9 mouse cellular contexts compared by ENCODE assay signal in the genomic region with DNA sequence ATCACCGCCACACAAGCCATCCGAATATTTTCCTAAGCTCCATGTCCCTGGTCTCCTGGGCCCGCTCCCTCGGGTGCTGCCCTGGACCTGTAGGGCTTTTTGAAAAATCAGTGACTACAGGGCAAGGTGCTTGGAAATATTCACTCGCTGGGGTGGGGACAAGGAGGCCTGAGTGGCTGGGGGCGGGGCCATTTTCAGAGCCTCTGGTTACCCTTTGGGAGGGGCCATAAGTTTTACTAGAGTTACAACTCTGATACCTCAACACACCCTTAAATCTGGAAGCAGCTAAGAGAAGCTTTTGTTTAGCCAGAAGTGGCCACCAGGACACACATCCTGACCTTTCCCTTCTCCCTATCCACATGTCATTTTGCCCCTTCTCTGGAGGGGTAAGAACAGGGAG. TPM values are rescaled to one million over a fixed set of nuclear protein-coding genes. Genes with fewer than 3 reads are reported as not detected.
DNase-seq lines count a peak whose midpoint lies in the region; ATAC-seq and TF ChIP-seq lines count a peak whose summit lies in the region.
"Had no signal": no experiment of that assay in that cellular context is flagged by ENCODE, and none has a peak within 500 bp of the region (broad histone marks: within the 10 kb centered on the region; RNA-seq: fewer than 3 reads in every experiment).

No protein-coding gene starts in this region.

- peaks cover 57% of the 10 kb centered on the region for H3K4me1 ChIP-seq in kidney, embryonic 16.5 days (ENCODE audit: insufficient read depth, low read length)
- peaks cover 81% of the 10 kb centered on the region for H3K4me1 ChIP-seq in forebrain, embryonic 13.5 days
- no peaks in the 10 kb centered on the region for H3K4me1 ChIP-seq in liver, adult 2 months (ENCODE audit: control insufficient read depth, insufficient read depth, low read length)
- H3K4me1 ChIP-seq in neural tube, embryonic 14.5 days (ENCODE audit: control insufficient read depth, insufficient read depth, low read length), result peaks cover 48% of the 10 kb centered on the region

- H3K9ac ChIP-seq in kidney, embryonic 16.5 days (replicated peaks; ENCODE audit: low read length), result peak overlapping the region; percentile 99
- H3K9ac ChIP-seq in forebrain, embryonic 13.5 days, result peak overlapping the region; percentile 100
- no peak overlapping the region for H3K9ac ChIP-seq in liver, adult 2 months (ENCODE audit: low read depth, low read length)
- 0 out of 2 replicates have a peak overlapping the region, but pooled peaks have one; percentile 39 for H3K9ac ChIP-seq in neural tube, embryonic 14.5 days (replicated peaks; ENCODE audit: low read depth, low read length)

- H3K4me3 ChIP-seq in kidney, embryonic 16.5 days (ENCODE audit: low read length), result peak overlapping the region; percentile 94; the same call in 1 of the 2 replicates
- peak overlapping the region; percentile 97 for H3K4me3 ChIP-seq in forebrain, embryonic 13.5 days
- peak overlapping the region; percentile 50; the same call in 1 of the 2 replicates for H3K4me3 ChIP-seq in liver, adult 2 months (ENCODE audit: insufficient read depth, low read depth, low read length)
- H3K4me3 ChIP-seq in neural tube, embryonic 14.5 days (ENCODE audit: low read depth, low read length), result peak overlapping the region; percentile 96

- ATAC-seq in kidney, embryonic 16.5 days (ENCODE audit: low FRiP score, low TSS enrichment), result peak; percentile 1; the same call in 1 of the 2 replicates
- no peak for ATAC-seq in forebrain, embryonic 13.5 days
- ATAC-seq in neural tube, embryonic 14.5 days (ENCODE audit: low read depth), result no peak

- no peaks in the 10 kb centered on the region for H3K79me2 ChIP-seq in liver, adult 2 months (ENCODE audit: control insufficient read depth, insufficient read depth, low read length)

- no peak overlapping the region for H3K27ac ChIP-seq in kidney, embryonic 16.5 days (ENCODE audit: low read length)
- H3K27ac ChIP-seq in forebrain, embryonic 13.5 days, result peak overlapping the region; percentile 99
- no peak overlapping the region for H3K27ac ChIP-seq in liver, adult 2 months (replicated peaks; ENCODE audit: insufficient read depth, low read depth, low read length)
- H3K27ac ChIP-seq in neural tube, embryonic 14.5 days (ENCODE audit: low read depth, low read length), result no peak overlapping the region

- no peaks in the 10 kb centered on the region for H3K27me3 ChIP-seq in kidney, embryonic 16.5 days (ENCODE audit: insufficient read depth, low read length)
- no peaks in the 10 kb centered on the region for H3K27me3 ChIP-seq in forebrain, embryonic 13.5 days
- no peaks in the 10 kb centered on the region for H3K27me3 ChIP-seq in liver, adult 2 months (ENCODE audit: control insufficient read depth, insufficient read depth, low read length)
- H3K27me3 ChIP-seq in neural tube, embryonic 14.5 days (ENCODE audit: control insufficient read depth, insufficient read depth, low read length), result no peaks in the 10 kb centered on the region

- peak overlapping the region; percentile 83; the same call in 1 of the 2 replicates for H3K4me2 ChIP-seq in kidney, embryonic 16.5 days (replicated peaks; ENCODE audit: low read depth, low read length)
- H3K4me2 ChIP-seq in forebrain, embryonic 13.5 days, result peak overlapping the region; percentile 99
- peak overlapping the region; percentile 77 for H3K4me2 ChIP-seq in neural tube, embryonic 14.5 days (ENCODE audit: low read depth, low read length)

- TF ChIP-seq POLR2A in liver, adult 2 months (IDR thresholded peaks at IDR 0.05; ENCODE audit: extremely low read depth, insufficient read depth, low read length), result no peak

- no peak for TF ChIP-seq CTCF in liver, adult 2 months (IDR thresholded peaks at IDR 0.05; ENCODE audit: low read depth, low read length)

- WGBS in kidney, embryonic 16.5 days, result 68% methylated on average over 6 of the region's 6 CpGs
- 51% methylated on average over 6 of the region's 6 CpGs for WGBS in forebrain, embryonic 13.5 days
- WGBS in liver, adult 2 months, result 71% methylated on average over 6 of the region's 6 CpGs
- WGBS in neural tube, embryonic 14.5 days, result 78% methylated on average over 6 of the region's 6 CpGs

- peaks cover 34% of the 10 kb centered on the region for H3K36me3 ChIP-seq in kidney, embryonic 16.5 days (ENCODE audit: insufficient read depth, low read length)
- peaks cover 63% of the 10 kb centered on the region for H3K36me3 ChIP-seq in forebrain, embryonic 13.5 days (ENCODE audit: poor library complexity, severe bottlenecking)
- H3K36me3 ChIP-seq in liver, adult 2 months (ENCODE audit: control insufficient read depth, insufficient read depth, low read length), result no peaks in the 10 kb centered on the region
- peaks cover 43% of the 10 kb centered on the region for H3K36me3 ChIP-seq in neural tube, embryonic 14.5 days (ENCODE audit: control insufficient read depth, insufficient read depth, low read length)

- no peaks in the 10 kb centered on the region for H3K9me3 ChIP-seq in kidney, embryonic 16.5 days (ENCODE audit: low read length)
- no peaks in the 10 kb centered on the region for H3K9me3 ChIP-seq in forebrain, embryonic 13.5 days (replicated peaks)
- no peaks in the 10 kb centered on the region for H3K9me3 ChIP-seq in neural tube, embryonic 14.5 days (ENCODE audit: control insufficient read depth, low read length)

- no peak for DNase-seq in kidney, adult 18-20 months
- no peak for DNase-seq in liver, adult 2 months (ENCODE audit: extremely low read depth, low read depth, low spot score)
- DNase-seq in spleen, postnatal 14 days (ENCODE audit: low spot score in 2 of 2), result no peak
- DNase-seq in cerebellum, postnatal 4 days (ENCODE audit: low spot score in 2 of 2), result no peak
- no peak for DNase-seq in urinary bladder, postnatal 4 days (ENCODE audit: low spot score in 2 of 2)

RNA-seq across cellular contexts. Expression of gene Mex3a, which starts 5.0 kb away (rescaled TPM):
- polyA plus RNA-seq in kidney, embryonic 16.5 days (2015; fragmentation: Nextera tagmentation; extraction: Ambion mirVana), result 18.6 and 20.7 TPM in 2 replicates
- polyA plus RNA-seq in forebrain, embryonic 13.5 days (2015; fragmentation: Nextera tagmentation; extraction: Ambion mirVana), result 51.5 and 52.6 TPM in 2 replicates
- total RNA-seq in liver, adult 2 months (2014; rRNA removed), result under 0.01 TPM in 2 replicates
- polyA plus RNA-seq in liver, adult 2 months (2012; rRNA removed), result 0.02 and 0.04 TPM in 2 replicates
- polyA plus RNA-seq in neural tube, embryonic 14.5 days (2014; fragmentation: Nextera tagmentation; extraction: Ambion mirVana), result 34.0 and 35.3 TPM in 2 replicates

RNA-seq across cellular contexts. Expression of gene Rab25, which starts 11.0 kb away (rescaled TPM):
- polyA plus RNA-seq in kidney, embryonic 16.5 days (2015; fragmentation: Nextera tagmentation; extraction: Ambion mirVana), result 17.3 and 23.9 TPM in 2 replicates
- polyA plus RNA-seq in forebrain, embryonic 13.5 days (2015; fragmentation: Nextera tagmentation; extraction: Ambion mirVana), result not detected in 2 replicates
- total RNA-seq in liver, adult 2 months (2014; rRNA removed), result 0.18 and 0.20 TPM in 2 replicates
- 0.32 and 0.46 TPM in 2 replicates for polyA plus RNA-seq in liver, adult 2 months (2012; rRNA removed)
- polyA plus RNA-seq in neural tube, embryonic 14.5 days (2014; fragmentation: Nextera tagmentation; extraction: Ambion mirVana), result not detected in 2 replicates
- total RNA-seq: left cerebral cortex, postnatal 36 days had no signal

RNA-seq across cellular contexts. Expression of gene Lamtor2, which starts 15.7 kb away (rescaled TPM):
- polyA plus RNA-seq in kidney, embryonic 16.5 days (2015; fragmentation: Nextera tagmentation; extraction: Ambion mirVana), result 189 and 207 TPM in 2 replicates
- 170 and 180 TPM in 2 replicates for polyA plus RNA-seq in forebrain, embryonic 13.5 days (2015; fragmentation: Nextera tagmentation; extraction: Ambion mirVana)
- 104 and 125 TPM in 2 replicates for total RNA-seq in liver, adult 2 months (2014; rRNA removed)
- 201 and 204 TPM in 2 replicates for polyA plus RNA-seq in liver, adult 2 months (2012; rRNA removed)
- 97.0 and 106 TPM in 2 replicates for polyA plus RNA-seq in neural tube, embryonic 14.5 days (2014; fragmentation: Nextera tagmentation; extraction: Ambion mirVana)

RNA-seq across cellular contexts. Expression of gene Ubqln4, which starts 16.4 kb away (rescaled TPM):
- 52.7 and 57.8 TPM in 2 replicates for polyA plus RNA-seq in kidney, embryonic 16.5 days (2015; fragmentation: Nextera tagmentation; extraction: Ambion mirVana)
- polyA plus RNA-seq in forebrain, embryonic 13.5 days (2015; fragmentation: Nextera tagmentation; extraction: Ambion mirVana), result 43.5 and 47.5 TPM in 2 replicates
- total RNA-seq in liver, adult 2 months (2014; rRNA removed), result 8.3 and 14.2 TPM in 2 replicates
- 41.1 and 42.8 TPM in 2 replicates for polyA plus RNA-seq in liver, adult 2 months (2012; rRNA removed)
- polyA plus RNA-seq in neural tube, embryonic 14.5 days (2014; fragmentation: Nextera tagmentation; extraction: Ambion mirVana), result 43.5 and 44.1 TPM in 2 replicates

RNA-seq across cellular contexts. Expression of gene Lmna, which starts 27.4 kb away (rescaled TPM):
- 89.9 and 100 TPM in 2 replicates for polyA plus RNA-seq in kidney, embryonic 16.5 days (2015; fragmentation: Nextera tagmentation; extraction: Ambion mirVana)
- polyA plus RNA-seq in forebrain, embryonic 13.5 days (2015; fragmentation: Nextera tagmentation; extraction: Ambion mirVana), result 12.1 and 15.5 TPM in 2 replicates
- 28.2 and 38.5 TPM in 2 replicates for total RNA-seq in liver, adult 2 months (2014; rRNA removed)
- 41.0 and 44.7 TPM in 2 replicates for polyA plus RNA-seq in liver, adult 2 months (2012; rRNA removed)
- polyA plus RNA-seq in neural tube, embryonic 14.5 days (2014; fragmentation: Nextera tagmentation; extraction: Ambion mirVana), result 41.0 and 41.4 TPM in 2 replicates

Comparison
In these comparisons a context has a peak if more than half of its experiments do, and no peak if none do; other contexts are left out.
1. RNA of gene Mex3a, which starts 5.0 kb away (polyA plus RNA-seq): 51.5 to 52.6 TPM in forebrain, embryonic 13.5 days, 34.0 to 35.3 TPM in neural tube, embryonic 14.5 days and 18.6 to 20.7 TPM in kidney, embryonic 16.5 days; 0.02 to 0.04 TPM in liver, adult 2 months; every median in the first group is over 10 times any median in the second.
2. RNA of gene Rab25, which starts 11.0 kb away (polyA plus RNA-seq): 17.3 to 23.9 TPM in kidney, embryonic 16.5 days; 0.32 to 0.46 TPM in liver, adult 2 months, not detected in neural tube, embryonic 14.5 days and not detected in forebrain, embryonic 13.5 days; every median in the first group is over 10 times any median in the second.
3. Peak in every context shown above with its lines, with median percentiles within 50 percentile points of each other: H3K4me2 ChIP-seq and H3K4me3 ChIP-seq.